Mouse (Mus musculus) myocyte (in vitro differentiated cells): ENCODE measurements around the gene Gabrg3. TPM values are rescaled to one million over a fixed set of nuclear protein-coding genes. Genes with fewer than 3 reads are reported as not detected.

Experiments
- H3K27me3 ChIP-seq: one replicate; pipeline ENCODE4 v1.6.1; 2011; ENCODE audit not compliant: control insufficient read depth, insufficient read depth, insufficient read length
- H3K36me3 ChIP-seq: one replicate; pipeline ENCODE4 v1.6.1; 2011; ENCODE audit not compliant: control insufficient read depth, insufficient read depth
- H3K4me2 ChIP-seq: one replicate; pipeline ENCODE4 v1.6.1; 2011; ENCODE audit warnings: low read depth, control low read depth
- H3K4me3 ChIP-seq: one replicate; pipeline ENCODE4 v1.5.1; 2011; ENCODE audit warnings: mild to moderate bottlenecking, control low read depth, moderate library complexity
- H3K79me2 ChIP-seq: one replicate; pipeline ENCODE4 v1.6.1; 2011; ENCODE audit not compliant: control insufficient read depth, insufficient read depth
- H3ac ChIP-seq: one replicate; pipeline ENCODE4 v1.6.1; 2011; ENCODE audit not compliant: control insufficient read depth, insufficient read length
- CEBPB ChIP-seq: IDR thresholded peaks from 2 replicates; pipeline ENCODE4 v1.6.1; 2011; ENCODE audit warnings: mild to moderate bottlenecking, moderate library complexity; ENCODE audit not compliant: poor library complexity, insufficient read depth, severe bottlenecking
- E2F4 ChIP-seq: IDR thresholded peaks from one replicate; pipeline ENCODE4 v1.6.1; 2011; ENCODE audit warnings: mild to moderate bottlenecking, control low read depth, moderate library complexity; ENCODE audit not compliant: insufficient read depth
- MAX ChIP-seq: IDR thresholded peaks from one replicate; pipeline ENCODE4 v1.6.1; 2011; ENCODE audit warnings: low read depth, mild to moderate bottlenecking, control low read depth
- MYOD1 ChIP-seq, 3 experiments: IDR thresholded peaks; one replicate each; pipeline ENCODE4 v1.6.1; 2011; ENCODE audit warnings: control low read depth in 2 of 3, low read depth in 2 of 3, mild to moderate bottlenecking in 2 of 3, moderate library complexity in 1 of 3; ENCODE audit not compliant: insufficient read length in 2 of 3, control insufficient read depth in 1 of 3
- MYOG ChIP-seq, 3 experiments: IDR thresholded peaks; one replicate each; pipeline ENCODE4 v1.6.1; 2011; ENCODE audit warnings: control low read depth in 2 of 3, low read depth in 2 of 3, mild to moderate bottlenecking in 2 of 3; ENCODE audit not compliant: insufficient read length in 2 of 3, control insufficient read depth in 1 of 3, insufficient read depth in 1 of 3
- POLR2A ChIP-seq: IDR thresholded peaks from one replicate; pipeline ENCODE4 v1.6.1; 2011; ENCODE audit warnings: low read depth, mild to moderate bottlenecking, control low read depth, moderate library complexity; ENCODE audit not compliant: insufficient read length
- POLR2AphosphoS2 ChIP-seq: IDR thresholded peaks from one replicate; pipeline ENCODE4 v1.6.1; 2011; ENCODE audit warnings: low read depth, control low read depth; ENCODE audit not compliant: insufficient read length
- REST ChIP-seq: IDR thresholded peaks from one replicate; pipeline ENCODE4 v1.6.1; 2011; ENCODE audit warnings: mild to moderate bottlenecking, control low read depth, moderate library complexity; ENCODE audit not compliant: insufficient read depth, insufficient read length
- SRF ChIP-seq: IDR thresholded peaks from one replicate; pipeline ENCODE4 v1.6.1; 2011; ENCODE audit warnings: low read depth; ENCODE audit not compliant: control insufficient read depth, insufficient read length
- TCF12 ChIP-seq: IDR thresholded peaks from one replicate; pipeline ENCODE4 v1.6.1; 2011; ENCODE audit warnings: mild to moderate bottlenecking, control low read depth; ENCODE audit not compliant: poor library complexity, insufficient read depth, severe bottlenecking
- TCF3 ChIP-seq: IDR thresholded peaks from one replicate; pipeline ENCODE4 v1.6.1; 2011; ENCODE audit warnings: low read depth, control low read depth; ENCODE audit not compliant: insufficient read length
- USF1 ChIP-seq: IDR thresholded peaks from one replicate; pipeline ENCODE4 v1.6.1; 2011; ENCODE audit warnings: low read depth, mild to moderate bottlenecking, control low read depth, moderate library complexity
- polyA plus RNA-seq: library from polyadenylated mRNA; unstranded; fragments of >200 nt; fragmentation: generic; extraction: Trizol; gene quantifications from one replicate; pipeline ENCODE4 v1.2.1, GENCODE M21; 2012; ENCODE audit warnings: missing spikeins

Gabrg3 gene
- polyA plus RNA-seq: not detected

DNA sequence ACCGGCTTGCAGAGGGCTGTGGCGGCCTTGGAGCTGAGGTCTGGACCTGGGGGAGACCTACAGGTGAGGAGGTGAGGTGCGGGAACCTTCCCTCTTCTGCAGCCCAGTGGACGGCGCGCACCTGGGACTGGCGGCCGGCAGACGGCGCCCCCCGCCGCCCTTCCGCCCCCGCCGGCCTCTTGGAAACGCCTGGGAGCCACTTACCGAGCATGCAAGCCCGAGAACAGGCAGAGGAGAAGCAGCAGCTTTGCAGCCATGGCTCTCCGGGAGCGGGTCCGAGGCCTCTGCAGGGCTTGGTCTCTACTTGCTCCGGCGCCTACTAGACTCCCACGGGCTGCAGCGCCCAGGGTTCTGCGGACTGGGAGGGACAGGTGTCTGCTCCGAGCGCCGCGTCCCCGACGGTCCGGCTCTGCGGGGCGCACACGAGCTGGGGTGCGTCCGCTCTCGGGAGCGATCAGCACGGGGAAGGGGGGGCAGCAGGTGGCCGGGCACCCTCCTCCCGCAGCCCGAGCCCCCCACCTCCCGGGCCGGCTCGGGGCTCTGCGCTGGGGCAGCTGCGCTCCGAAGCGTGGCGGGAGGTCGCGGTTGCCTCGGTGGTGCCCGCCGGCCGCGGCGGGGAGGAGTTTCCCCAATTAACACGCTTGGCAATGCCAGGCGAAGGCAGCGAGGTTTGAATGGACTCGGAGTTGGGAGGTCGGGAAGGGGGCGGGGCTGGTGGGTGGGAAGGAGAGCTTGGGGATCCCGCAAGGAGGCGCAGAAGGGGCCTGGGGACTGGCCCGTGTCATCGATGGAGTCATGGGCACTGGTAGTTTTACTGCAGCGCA is at the start of gene Gabrg3:
Gene Gabrg3, minus strand, starts transcription at position 672 of the 824 bp plus-strand sequence.
- no peak within 1 kb of the TSS for H3K4me3 ChIP-seq

DNA sequence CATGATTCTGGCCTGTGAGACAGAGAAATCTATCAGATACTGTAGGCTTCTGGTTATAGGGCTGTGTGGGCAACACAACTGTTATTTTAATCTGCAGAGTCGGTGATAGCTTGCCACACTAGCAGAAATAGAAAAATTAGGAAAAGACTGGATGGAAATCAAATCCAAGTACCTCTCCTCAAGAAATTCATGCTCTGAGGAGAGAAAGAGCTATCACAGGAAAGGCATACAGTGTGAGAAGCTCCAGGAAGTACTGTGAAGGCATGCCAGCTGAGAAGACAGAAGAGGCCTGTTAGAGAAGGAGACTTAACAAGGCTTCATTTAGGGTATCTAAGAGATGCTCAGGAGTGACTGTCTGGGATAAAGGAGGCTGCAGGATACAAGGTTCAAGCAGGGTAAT is 35.7 kb upstream of the Gabrg3 start:
- Histone ChIP-seq H3K4me2 (no peak overlapping the region), H3K79me2 (no peaks in the 10 kb centered on the region)
- TF ChIP-seq POLR2AphosphoS2 (no peak), TCF3 (no peak), SRF (no peak), REST (no peak), TCF12 (no peak), MAX (no peak), POLR2A (no peak), E2F4 (no peak), USF1 (no peak), CEBPB (no peak), MYOG (IDR thresholded peaks at IDR 0.05; ENCODE audit: control insufficient read depth in 1 of 3, insufficient read depth in 1 of 3, insufficient read length in 2 of 3, low read depth in 2 of 3) (no peak), MYOD1 (IDR thresholded peaks at IDR 0.05; ENCODE audit: control insufficient read depth in 1 of 3, insufficient read length in 2 of 3, low read depth in 2 of 3) (no peak)

More for the DNA sequence above, at the start of gene Gabrg3:
- H3K4me2 ChIP-seq: no peak within 1 kb of the TSS
- no peaks in the 10 kb centered on the region for H3K79me2 ChIP-seq
- TF ChIP-seq MAX: no peak
- TF ChIP-seq REST: no peak
- TF ChIP-seq POLR2A: no peak
- TF ChIP-seq TCF3: no peak
- TF ChIP-seq E2F4: no peak
- no peak for TF ChIP-seq USF1
- no peak for TF ChIP-seq MYOD1 (IDR thresholded peaks at IDR 0.05; ENCODE audit: control insufficient read depth in 1 of 3, insufficient read length in 2 of 3, low read depth in 2 of 3)
- TF ChIP-seq SRF: no peak
- TF ChIP-seq CEBPB: no peak
- TF ChIP-seq POLR2AphosphoS2: no peak
- TF ChIP-seq TCF12: no peak
- TF ChIP-seq MYOG (IDR thresholded peaks at IDR 0.05; ENCODE audit: control insufficient read depth in 1 of 3, insufficient read depth in 1 of 3, insufficient read length in 2 of 3, low read depth in 2 of 3): no peak
- H3ac ChIP-seq: no peak within 1 kb of the TSS
- no peaks in the 10 kb centered on the region for H3K36me3 ChIP-seq
- no peaks in the 10 kb centered on the region for H3K27me3 ChIP-seq

DNA sequence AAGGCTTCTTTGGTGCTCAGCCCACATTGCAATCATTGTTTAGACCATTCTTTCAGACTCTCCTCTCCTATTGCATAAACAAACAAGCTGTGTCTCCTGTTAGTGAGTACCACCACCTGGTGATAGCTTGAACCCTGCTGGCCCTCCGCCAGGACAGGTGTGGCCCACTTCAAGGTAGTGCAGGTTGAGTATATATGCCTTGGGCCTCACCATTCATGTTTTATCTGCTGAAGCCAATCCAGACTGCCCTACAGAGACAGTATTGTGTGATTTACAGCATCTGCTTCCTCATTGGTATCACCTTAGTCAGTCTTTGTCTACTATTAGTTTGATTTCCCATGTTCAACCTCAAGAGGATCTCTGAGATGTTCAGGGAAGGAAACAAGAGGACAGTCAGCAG is 34.1 kb upstream of the Gabrg3 start:
- TF ChIP-seq TCF12 (no peak), SRF (no peak), REST (no peak), POLR2A (no peak), POLR2AphosphoS2 (no peak), TCF3 (no peak), MAX (no peak), USF1 (no peak), MYOD1 (IDR thresholded peaks at IDR 0.05; ENCODE audit: control insufficient read depth in 1 of 3, insufficient read length in 2 of 3, low read depth in 2 of 3) (no peak), CEBPB (no peak), E2F4 (no peak), MYOG (IDR thresholded peaks at IDR 0.05; ENCODE audit: control insufficient read depth in 1 of 3, insufficient read depth in 1 of 3, insufficient read length in 2 of 3, low read depth in 2 of 3) (no peak)
- Histone ChIP-seq H3ac (no peak overlapping the region), H3K4me3 (no peak overlapping the region), H3K4me2 (no peak overlapping the region), H3K27me3 (no peaks in the 10 kb centered on the region), H3K36me3 (no peaks in the 10 kb centered on the region), H3K79me2 (no peaks in the 10 kb centered on the region)

More for the DNA sequence above, 35.7 kb upstream of the Gabrg3 start:
- Histone ChIP-seq H3ac (no peak overlapping the region), H3K27me3 (no peaks in the 10 kb centered on the region), H3K4me3 (no peak overlapping the region), H3K36me3 (no peaks in the 10 kb centered on the region)

DNA sequence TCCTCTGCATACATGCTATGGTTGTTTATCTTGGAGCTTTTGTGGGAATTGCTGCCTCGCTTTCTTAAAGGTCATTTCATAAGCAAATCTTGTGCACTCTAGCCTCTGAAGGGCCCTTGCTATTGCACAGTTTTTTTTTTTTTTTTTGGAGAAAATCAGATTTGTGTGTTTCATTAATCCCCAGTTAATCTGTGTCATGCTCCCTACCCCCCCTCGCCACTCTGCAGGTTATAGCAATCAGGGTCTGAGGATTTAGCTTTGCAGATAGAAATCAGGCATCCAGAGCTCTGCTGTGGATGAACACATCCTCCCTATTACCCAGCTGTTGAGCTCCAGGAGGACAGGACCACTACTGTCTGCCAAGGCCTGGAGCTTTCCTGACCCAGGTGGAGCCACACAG is 32.4 kb upstream of the Gabrg3 start, which contains the start of gene Gabrb3:
Gene Gabrb3, plus strand, starts transcription at position 301 of the 400 bp plus-strand sequence.
- no peak within 1 kb of the TSS for H3K4me2 ChIP-seq

More for the DNA sequence above, 32.4 kb upstream of the Gabrg3 start, which contains the start of gene Gabrb3:
- Histone ChIP-seq H3K79me2 (no peaks in the 10 kb centered on the region), H3ac (no peak within 1 kb of the TSS), H3K4me3 (no peak within 1 kb of the TSS), H3K27me3 (no peaks in the 10 kb centered on the region), H3K36me3 (no peaks in the 10 kb centered on the region)
- TF ChIP-seq USF1 (no peak), MAX (no peak), TCF12 (no peak), POLR2A (no peak), REST (no peak), POLR2AphosphoS2 (no peak), E2F4 (no peak), MYOG (IDR thresholded peaks at IDR 0.05; ENCODE audit: control insufficient read depth in 1 of 3, insufficient read depth in 1 of 3, insufficient read length in 2 of 3, low read depth in 2 of 3) (no peak), SRF (no peak), CEBPB (no peak), TCF3 (no peak), MYOD1 (IDR thresholded peaks at IDR 0.05; ENCODE audit: control insufficient read depth in 1 of 3, insufficient read length in 2 of 3, low read depth in 2 of 3) (no peak)
